Mouse (Mus musculus): ENCODE results near the gene Nfat5. TPM values are rescaled to one million over a fixed set of nuclear protein-coding genes. Genes with fewer than 3 reads are reported as not detected.
A peak's percentile ranks its signal among the peaks of the same experiment; 100 is the strongest.

Gene Nfat5
- polyA plus RNA-seq, 1 experiment from 2014 or later = 7.7 TPM

- Histone ChIP-seq H3K4me3 (ENCODE audit: low read length) (no peak overlapping the region), H3K36me3 (ENCODE audit: control insufficient read depth, insufficient read depth, low read length) (no peaks in the 10 kb centered on the region), H3K27me3 (replicated peaks; ENCODE audit: control insufficient read depth, insufficient read depth, low read length) (no peaks in the 10 kb centered on the region), H3K4me2 (ENCODE audit: low read length) (no peak overlapping the region), H3K9me3 (ENCODE audit: control insufficient read depth, low read length) (no peaks in the 10 kb centered on the region), H3K27ac (ENCODE audit: low read depth, low read length) (no peak overlapping the region), H3K4me1 (ENCODE audit: control insufficient read depth, insufficient read depth, low read depth, low read length) (no peaks in the 10 kb centered on the region), H3K9ac (ENCODE audit: low read depth, low read length) (no peak overlapping the region)
- no peak for ATAC-seq
- WGBS = 86% methylated on average over 1 of the region's 1 CpGs
Observed at GRCm38 (mm10) chr8:107278571-107278970, 14.7 kb upstream of the Nfat5 start.

- H3K9me3 ChIP-seq (ENCODE audit: control insufficient read depth, low read length) = no peaks in the 10 kb centered on the region
- no peaks in the 10 kb centered on the region for H3K4me1 ChIP-seq (ENCODE audit: control insufficient read depth, insufficient read depth, low read depth, low read length)
- no peak overlapping the region for H3K9ac ChIP-seq (ENCODE audit: low read depth, low read length)
- H3K4me3 ChIP-seq (ENCODE audit: low read length) = no peak overlapping the region
- no peak for ATAC-seq
- no peak overlapping the region for H3K27ac ChIP-seq (ENCODE audit: low read depth, low read length)
- WGBS = 80% methylated on average over 9 of the region's 9 CpGs
- no peaks in the 10 kb centered on the region for H3K36me3 ChIP-seq (ENCODE audit: control insufficient read depth, insufficient read depth, low read length)
- H3K27me3 ChIP-seq (replicated peaks; ENCODE audit: control insufficient read depth, insufficient read depth, low read length) = no peaks in the 10 kb centered on the region
- H3K4me2 ChIP-seq (ENCODE audit: low read length) = no peak overlapping the region
Observed at GRCm38 (mm10) chr8:107286686-107287085, 6.6 kb upstream of the Nfat5 start.

- no peak for ATAC-seq
- 50% methylated on average over 5 of the region's 5 CpGs for WGBS
- no peak overlapping the region for H3K27ac ChIP-seq (ENCODE audit: low read depth, low read length)
- no peak overlapping the region for H3K4me2 ChIP-seq (ENCODE audit: low read length)
- peaks cover 4% of the 10 kb centered on the region; the same call in 1 of the 2 replicates for H3K4me1 ChIP-seq (ENCODE audit: control insufficient read depth, insufficient read depth, low read depth, low read length)
- no peaks in the 10 kb centered on the region for H3K27me3 ChIP-seq (replicated peaks; ENCODE audit: control insufficient read depth, insufficient read depth, low read length)
- no peaks in the 10 kb centered on the region for H3K9me3 ChIP-seq (ENCODE audit: control insufficient read depth, low read length)
- H3K9ac ChIP-seq (ENCODE audit: low read depth, low read length) = no peak overlapping the region
- no peaks in the 10 kb centered on the region for H3K36me3 ChIP-seq (ENCODE audit: control insufficient read depth, insufficient read depth, low read length)
- no peak overlapping the region for H3K4me3 ChIP-seq (ENCODE audit: low read length)
Observed at GRCm38 (mm10) chr8:107287522-107287921, 5.7 kb upstream of the Nfat5 start.

GRCm38 (mm10) chr8:107291171-107291601 lies 2.1 kb upstream of the Nfat5 start:
- Histone ChIP-seq H3K27ac (ENCODE audit: low read depth, low read length) (no peak overlapping the region), H3K4me3 (ENCODE audit: low read length) (no peak overlapping the region), H3K9me3 (ENCODE audit: control insufficient read depth, low read length) (no peaks in the 10 kb centered on the region), H3K36me3 (ENCODE audit: control insufficient read depth, insufficient read depth, low read length) (no peaks in the 10 kb centered on the region), H3K27me3 (replicated peaks; ENCODE audit: control insufficient read depth, insufficient read depth, low read length) (no peaks in the 10 kb centered on the region), H3K9ac (ENCODE audit: low read depth, low read length) (no peak overlapping the region), H3K4me2 (ENCODE audit: low read length) (no peak overlapping the region), H3K4me1 (ENCODE audit: control insufficient read depth, insufficient read depth, low read depth, low read length) (peaks cover 14% of the 10 kb centered on the region)
- no peak for ATAC-seq
- WGBS = 90% methylated on average over 4 of the region's 4 CpGs

GRCm38 (mm10) chr8:107292119-107292927 lies 947 bp upstream of the Nfat5 start:
- Histone ChIP-seq H3K4me2 (ENCODE audit: low read length) (peak overlapping the region; percentile 70), H3K9me3 (ENCODE audit: control insufficient read depth, low read length) (no peaks in the 10 kb centered on the region), H3K36me3 (ENCODE audit: control insufficient read depth, insufficient read depth, low read length) (no peaks in the 10 kb centered on the region), H3K9ac (ENCODE audit: low read depth, low read length) (peak overlapping the region; percentile 70), H3K27me3 (replicated peaks; ENCODE audit: control insufficient read depth, insufficient read depth, low read length) (no peaks in the 10 kb centered on the region), H3K27ac (ENCODE audit: low read depth, low read length) (peak overlapping the region; percentile 93), H3K4me1 (ENCODE audit: control insufficient read depth, insufficient read depth, low read depth, low read length) (peaks cover 14% of the 10 kb centered on the region), H3K4me3 (ENCODE audit: low read length) (peak overlapping the region; percentile 62)
- peak; percentile 18 for ATAC-seq
- WGBS = 63% methylated on average over 18 of the region's 18 CpGs

GRCm38 (mm10) chr8:107293641-107294628 lies 665 bp downstream of the Nfat5 start:
- no peaks in the 10 kb centered on the region for H3K36me3 ChIP-seq (ENCODE audit: control insufficient read depth, insufficient read depth, low read length)
- under 1% methylated on average over 55 of the region's 98 CpGs for WGBS
- H3K4me2 ChIP-seq (ENCODE audit: low read length) = peak overlapping the region; percentile 52
- ATAC-seq = peak; percentile 56
- peak overlapping the region; percentile 62 for H3K4me3 ChIP-seq (ENCODE audit: low read length)
- H3K4me1 ChIP-seq (ENCODE audit: control insufficient read depth, insufficient read depth, low read depth, low read length) = peaks cover 14% of the 10 kb centered on the region
- peak overlapping the region; percentile 92 for H3K27ac ChIP-seq (ENCODE audit: low read depth, low read length)
- no peaks in the 10 kb centered on the region for H3K27me3 ChIP-seq (replicated peaks; ENCODE audit: control insufficient read depth, insufficient read depth, low read length)
- no peaks in the 10 kb centered on the region for H3K9me3 ChIP-seq (ENCODE audit: control insufficient read depth, low read length)
- H3K9ac ChIP-seq (ENCODE audit: low read depth, low read length) = peak overlapping the region; percentile 76

GRCm38 (mm10) chr8:107295450-107295849 lies 2.2 kb downstream of the Nfat5 start:
- Histone ChIP-seq H3K27me3 (replicated peaks; ENCODE audit: control insufficient read depth, insufficient read depth, low read length) (no peaks in the 10 kb centered on the region), H3K9me3 (ENCODE audit: control insufficient read depth, low read length) (no peaks in the 10 kb centered on the region), H3K4me1 (ENCODE audit: control insufficient read depth, insufficient read depth, low read depth, low read length) (peaks cover 14% of the 10 kb centered on the region), H3K27ac (ENCODE audit: low read depth, low read length) (no peak overlapping the region), H3K9ac (ENCODE audit: low read depth, low read length) (no peak overlapping the region), H3K4me2 (ENCODE audit: low read length) (peak overlapping the region; percentile 52; the same call in 1 of the 2 replicates), H3K36me3 (ENCODE audit: control insufficient read depth, insufficient read depth, low read length) (no peaks in the 10 kb centered on the region), H3K4me3 (ENCODE audit: low read length) (no peak overlapping the region)
- 68% methylated on average over 1 of the region's 1 CpGs for WGBS
- ATAC-seq = no peak

- no peaks in the 10 kb centered on the region for H3K4me1 ChIP-seq (ENCODE audit: control insufficient read depth, insufficient read depth, low read depth, low read length)
- H3K9ac ChIP-seq (ENCODE audit: low read depth, low read length) = no peak overlapping the region
- H3K27me3 ChIP-seq (replicated peaks; ENCODE audit: control insufficient read depth, insufficient read depth, low read length) = no peaks in the 10 kb centered on the region
- no peak overlapping the region for H3K4me2 ChIP-seq (ENCODE audit: low read length)
- H3K4me3 ChIP-seq (ENCODE audit: low read length) = no peak overlapping the region
- no peak for ATAC-seq
- no peaks in the 10 kb centered on the region for H3K9me3 ChIP-seq (ENCODE audit: control insufficient read depth, low read length)
- no peak overlapping the region for H3K27ac ChIP-seq (ENCODE audit: low read depth, low read length)
- no peaks in the 10 kb centered on the region for H3K36me3 ChIP-seq (ENCODE audit: control insufficient read depth, insufficient read depth, low read length)
Observed at GRCm38 (mm10) chr8:107311876-107312275, 18.6 kb downstream of the Nfat5 start.

- Histone ChIP-seq H3K4me2 (ENCODE audit: low read length) (no peak overlapping the region), H3K27ac (ENCODE audit: low read depth, low read length) (no peak overlapping the region), H3K9ac (ENCODE audit: low read depth, low read length) (no peak overlapping the region), H3K9me3 (ENCODE audit: control insufficient read depth, low read length) (no peaks in the 10 kb centered on the region), H3K4me3 (ENCODE audit: low read length) (no peak overlapping the region), H3K36me3 (ENCODE audit: control insufficient read depth, insufficient read depth, low read length) (no peaks in the 10 kb centered on the region), H3K4me1 (ENCODE audit: control insufficient read depth, insufficient read depth, low read depth, low read length) (no peaks in the 10 kb centered on the region), H3K27me3 (replicated peaks; ENCODE audit: control insufficient read depth, insufficient read depth, low read length) (no peaks in the 10 kb centered on the region)
- 0% methylated on average over 1 of the region's 1 CpGs for WGBS
- ATAC-seq = peak; percentile 73; the same call in 1 of the 2 replicates
Observed at GRCm38 (mm10) chr8:107324142-107324541, 30.9 kb downstream of the Nfat5 start.

Data from hindbrain, embryonic 16.5 days (tissue).